8 mouse cellular contexts compared by ENCODE assay signal in genomic region chr3:88148776-88149509, GRCm38 (mm10). TPM values are rescaled to one million over a fixed set of nuclear protein-coding genes. Genes with fewer than 3 reads are reported as not detected.
DNase-seq lines count a peak whose midpoint lies in the region; ATAC-seq and TF ChIP-seq lines count a peak whose summit lies in the region.

No protein-coding gene starts in this region.

- peak overlapping the region; percentile 94 for H3K27ac ChIP-seq in forebrain, embryonic 13.5 days
- peak overlapping the region; percentile 85 for H3K27ac ChIP-seq in hindbrain, embryonic 14.5 days
- H3K27ac ChIP-seq in liver, embryonic 13.5 days, result peak overlapping the region; percentile 71
- H3K27ac ChIP-seq in small intestine, adult 2 months (ENCODE audit: insufficient read depth, low read depth, low read length), result peak overlapping the region; percentile 81

- no peak for TF ChIP-seq CTCF in small intestine, adult 2 months (IDR thresholded peaks at IDR 0.05; ENCODE audit: extremely low read depth, insufficient read length, insufficient replicate concordance, low read depth, low read length)

- H3K9me3 ChIP-seq in forebrain, embryonic 13.5 days (replicated peaks), result no peaks in the 10 kb centered on the region
- H3K9me3 ChIP-seq in hindbrain, embryonic 14.5 days (ENCODE audit: control insufficient read depth, low read length), result no peaks in the 10 kb centered on the region
- no peaks in the 10 kb centered on the region for H3K9me3 ChIP-seq in liver, embryonic 13.5 days (replicated peaks)

- H3K9ac ChIP-seq in forebrain, embryonic 13.5 days, result peak overlapping the region; percentile 54
- no peak overlapping the region for H3K9ac ChIP-seq in hindbrain, embryonic 14.5 days
- peak overlapping the region; percentile 39 for H3K9ac ChIP-seq in liver, embryonic 13.5 days

- peaks cover 96% of the 10 kb centered on the region for H3K4me1 ChIP-seq in forebrain, embryonic 13.5 days
- H3K4me1 ChIP-seq in hindbrain, embryonic 14.5 days (replicated peaks; ENCODE audit: control insufficient read depth, insufficient read depth, low read length), result peaks cover 78% of the 10 kb centered on the region
- peaks cover 96% of the 10 kb centered on the region for H3K4me1 ChIP-seq in liver, embryonic 13.5 days (replicated peaks)
- peaks cover 81% of the 10 kb centered on the region for H3K4me1 ChIP-seq in small intestine, adult 2 months (ENCODE audit: control insufficient read depth, insufficient read depth, insufficient read length, low read length)

- H3K27me3 ChIP-seq in forebrain, embryonic 13.5 days, result no peaks in the 10 kb centered on the region
- no peaks in the 10 kb centered on the region for H3K27me3 ChIP-seq in hindbrain, embryonic 14.5 days (ENCODE audit: control insufficient read depth, insufficient read depth, low read length)
- H3K27me3 ChIP-seq in liver, embryonic 13.5 days, result no peaks in the 10 kb centered on the region
- H3K27me3 ChIP-seq in small intestine, adult 2 months (ENCODE audit: control insufficient read depth, insufficient read depth, low read length), result no peaks in the 10 kb centered on the region

- no peak overlapping the region for H3K4me3 ChIP-seq in forebrain, embryonic 13.5 days
- H3K4me3 ChIP-seq in hindbrain, embryonic 14.5 days (replicated peaks; ENCODE audit: low read length), result no peak overlapping the region
- H3K4me3 ChIP-seq in liver, embryonic 13.5 days (replicated peaks), result 0 out of 2 replicates have a peak overlapping the region, but pooled peaks have one; percentile 6
- H3K4me3 ChIP-seq in small intestine, adult 2 months (ENCODE audit: low read depth, low read length), result no peak overlapping the region; the same call in 1 of the 2 replicates

- H3K36me3 ChIP-seq in forebrain, embryonic 13.5 days (ENCODE audit: poor library complexity, severe bottlenecking), result no peaks in the 10 kb centered on the region
- no peaks in the 10 kb centered on the region for H3K36me3 ChIP-seq in hindbrain, embryonic 14.5 days (replicated peaks; ENCODE audit: control insufficient read depth, insufficient read depth)
- peaks cover 9% of the 10 kb centered on the region; the same call in 1 of the 2 replicates for H3K36me3 ChIP-seq in liver, embryonic 13.5 days
- H3K36me3 ChIP-seq in small intestine, adult 2 months (ENCODE audit: control insufficient read depth, insufficient read depth, low read length), result no peaks in the 10 kb centered on the region

- DNase-seq in frontal cortex, postnatal 10 days (ENCODE audit: low spot score in 2 of 2), result no peak
- peak; percentile 89 for DNase-seq in adrenal gland, postnatal 10 days
- no peak for DNase-seq in hindbrain, embryonic 14.5 days (ENCODE audit: low spot score)
- DNase-seq in liver, embryonic 13.5 days, result peak; percentile 23
- DNase-seq in frontal cortex, adult 2 months (ENCODE audit: extremely low spot score in 1 of 2, low spot score in 1 of 2), result no peak

- peak overlapping the region; percentile 48 for H3K4me2 ChIP-seq in forebrain, embryonic 13.5 days
- no peak overlapping the region; the same call in 1 of the 2 replicates for H3K4me2 ChIP-seq in hindbrain, embryonic 14.5 days (replicated peaks)
- H3K4me2 ChIP-seq in liver, embryonic 13.5 days, result peak overlapping the region; percentile 33

- 64% methylated on average over 4 of the region's 4 CpGs for WGBS in forebrain, embryonic 13.5 days
- 52% methylated on average over 4 of the region's 4 CpGs for WGBS in hindbrain, embryonic 14.5 days
- WGBS in liver, embryonic 13.5 days (ENCODE audit: insufficient replicate concordance), result 44% methylated on average over 4 of the region's 4 CpGs
- 18% methylated on average over 4 of the region's 4 CpGs for WGBS in small intestine, adult 2 months

- no peak for TF ChIP-seq POLR2A in small intestine, adult 2 months (IDR thresholded peaks at IDR 0.05; ENCODE audit: low read depth, low read length)

- peak; percentile 18; the same call in 1 of the 2 replicates for ATAC-seq in frontal cortex, adult (ENCODE audit: low TSS enrichment)
- ATAC-seq in forebrain, embryonic 13.5 days, result no peak
- ATAC-seq in hindbrain, embryonic 14.5 days (ENCODE audit: low FRiP score), result no peak
- peak; percentile 32; the same call in 1 of the 2 replicates for ATAC-seq in liver, embryonic 13.5 days (ENCODE audit: low read depth)

RNA-seq across cellular contexts. Expression of gene Mef2d, which starts 6.8 kb away (rescaled TPM):
- 10 to 100 TPM; 85.7 to 86.6 TPM for total RNA-seq in adrenal gland, postnatal 10 days (2021)
- polyA plus RNA-seq in forebrain, embryonic 13.5 days (2015; fragmentation: Nextera tagmentation; extraction: Ambion mirVana), result 15.0 and 16.5 TPM in 2 replicates
- 20.4 and 22.4 TPM in 2 replicates for polyA plus RNA-seq in hindbrain, embryonic 14.5 days (2014; fragmentation: Nextera tagmentation; extraction: Ambion mirVana)
- 5.5 and 7.5 TPM in 2 replicates for polyA plus RNA-seq in liver, embryonic 13.5 days (2015; fragmentation: Nextera tagmentation; extraction: Ambion mirVana)
- 61.9 and 89.7 TPM in 2 replicates for polyA plus RNA-seq in small intestine, adult 2 months (2012; rRNA removed)
- polyA plus RNA-seq in frontal cortex, adult 2 months (2012; rRNA removed), result 137 and 138 TPM in 2 replicates

Comparison
In these comparisons a context has a peak if more than half of its experiments do, and no peak if none do; other contexts are left out.
1. ATAC-seq: peak in frontal cortex, adult (single experiment) and liver, embryonic 13.5 days (single experiment); none in forebrain, embryonic 13.5 days (single experiment) and hindbrain, embryonic 14.5 days (single experiment).
2. DNase-seq: peak in adrenal gland, postnatal 10 days (single experiment) and liver, embryonic 13.5 days (single experiment); none in frontal cortex, postnatal 10 days (0 of 2), hindbrain, embryonic 14.5 days (single experiment) and frontal cortex, adult 2 months (0 of 2).
3. Peak in every context shown above with its lines, with median percentiles within 50 percentile points of each other: H3K27ac ChIP-seq.